Mouse (Mus musculus) left cerebral cortex, adult 18-20 months (tissue): ENCODE measurements around the gene Gm10226. TPM values are rescaled to one million over a fixed set of nuclear protein-coding genes. Genes with fewer than 3 reads are reported as not detected.

Experiments
- total RNA-seq, 2 experiments: library from RNA; stranded (reverse); gene quantifications; 2 replicates each; pipeline ENCODE4 v1.2.3; 2021

Gene Gm10226
- total RNA-seq, 2 experiments from 2014 or later: 6.2 to 7.2 TPM

Other genes with a start within 250 kb of the Gm10226 start
- 1 to 10 TPM; 4.6 to 4.8 TPM for gene Zfp51, start 241.5 kb upstream of the Gm10226 start, total RNA-seq
- gene Zfp53, start 202.9 kb upstream of the Gm10226 start, total RNA-seq: 1 to 10 TPM; 4.7 to 4.9 TPM
- 1 to 10 TPM; 6.5 to 7.3 TPM for gene Zfp52, start 156.3 kb upstream of the Gm10226 start, total RNA-seq
- 10 to 100 TPM; 12.6 to 13.0 TPM for gene Zfp948, start 124.9 kb upstream of the Gm10226 start, total RNA-seq
- gene Zfp983, start 41.2 kb upstream of the Gm10226 start, total RNA-seq: 10 to 100 TPM; 13.2 TPM
- gene Zfp760, start 15.9 kb downstream of the Gm10226 start, total RNA-seq: 1 to 10 TPM; 7.3 to 7.6 TPM
- 1 to 10 TPM; 2.9 to 3.0 TPM for gene Zfp229, start 38.9 kb downstream of the Gm10226 start, total RNA-seq
- gene Zfp820, start 153.9 kb downstream of the Gm10226 start, total RNA-seq: under 1 TPM; 0.67 to 0.94 TPM
- 1 to 10 TPM; 4.1 to 5.5 TPM for gene Zfp995, start 218.1 kb downstream of the Gm10226 start, total RNA-seq